Comparison of ENCODE assay signal across 10 mouse cellular contexts in the genomic region with DNA sequence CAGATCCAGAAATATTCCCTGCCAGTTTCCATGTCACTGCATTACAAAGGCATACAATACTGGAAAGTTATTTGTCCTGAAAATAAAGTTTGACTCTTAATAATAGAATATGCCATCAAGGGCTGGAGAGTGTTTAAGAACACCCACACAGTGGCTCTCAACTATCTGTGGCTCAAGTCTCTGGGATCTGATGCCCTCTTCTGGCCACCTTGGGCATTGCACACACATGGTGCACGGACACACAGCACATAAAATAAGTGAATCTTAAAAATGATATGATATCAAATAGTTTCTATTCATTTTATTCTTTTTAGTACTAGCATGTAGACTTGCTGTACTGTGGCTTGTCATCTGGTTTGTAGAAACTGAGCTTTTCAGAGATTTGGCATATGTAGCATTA.
DNase-seq lines count a peak whose midpoint lies in the region; ATAC-seq lines count a peak whose summit lies in the region.
"Had no signal": no experiment of that assay in that cellular context is flagged by ENCODE, and none has a peak within 500 bp of the region (broad histone marks: within the 10 kb centered on the region; RNA-seq: fewer than 3 reads in every experiment).

No protein-coding gene starts in this region.

- H3K27ac ChIP-seq in heart, embryonic 11.5 days (ENCODE audit: low read depth, low read length), result no peak overlapping the region
- H3K27ac ChIP-seq: embryonic facial prominence, embryonic 13.5 days; limb, embryonic 13.5 days had no signal

- H3K9me3 ChIP-seq in heart, embryonic 11.5 days (replicated peaks; ENCODE audit: control insufficient read depth, low read length), result no peaks in the 10 kb centered on the region
- H3K9me3 ChIP-seq: embryonic facial prominence, embryonic 13.5 days; limb, embryonic 13.5 days had no signal

- H3K27me3 ChIP-seq in splenic B cell, adult 2 months (ENCODE audit: control insufficient read depth, insufficient read depth, low read length, poor library complexity, severe bottlenecking), result no peaks in the 10 kb centered on the region
- H3K27me3 ChIP-seq in heart, embryonic 11.5 days (ENCODE audit: control insufficient read depth, insufficient read depth, low read length), result no peaks in the 10 kb centered on the region
- H3K27me3 ChIP-seq: embryonic facial prominence, embryonic 13.5 days; limb, embryonic 13.5 days had no signal

- H3K4me1 ChIP-seq in heart, embryonic 11.5 days (ENCODE audit: control insufficient read depth, insufficient read depth, low read length), result 0 out of 2 replicates have a peak, but pooled peaks cover 2% of the 10 kb centered on the region
- H3K4me1 ChIP-seq: embryonic facial prominence, embryonic 13.5 days; limb, embryonic 13.5 days had no signal

- H3K9ac ChIP-seq in heart, embryonic 11.5 days (ENCODE audit: low read depth, low read length), result no peak overlapping the region
- H3K9ac ChIP-seq: embryonic facial prominence, embryonic 13.5 days; limb, embryonic 13.5 days had no signal

- H3K4me2 ChIP-seq in heart, embryonic 11.5 days, result no peak overlapping the region
- H3K4me2 ChIP-seq: embryonic facial prominence, embryonic 13.5 days; limb, embryonic 13.5 days had no signal

- WGBS in heart, embryonic 11.5 days (ENCODE audit: insufficient replicate concordance), result 78% methylated on average over 1 of the region's 1 CpGs

- H3K36me3 ChIP-seq in splenic B cell, adult 2 months (ENCODE audit: control insufficient read depth, insufficient read depth, low read length, poor library complexity, severe bottlenecking), result no peaks in the 10 kb centered on the region
- H3K36me3 ChIP-seq in heart, embryonic 11.5 days (ENCODE audit: control insufficient read depth, insufficient read depth, low read length), result no peaks in the 10 kb centered on the region; the same call in 1 of the 2 replicates
- H3K36me3 ChIP-seq: embryonic facial prominence, embryonic 13.5 days; limb, embryonic 13.5 days had no signal

- DNase-seq in heart, postnatal 4 days, result peak; percentile 65
- DNase-seq in heart, adult 9 months (ENCODE audit: low spot score in 2 of 2), result no peak
- DNase-seq in A20 (ENCODE audit: low read depth, low spot score) (peak; percentile 7), NIH3T3 (ENCODE audit: low read depth) (peak; percentile 58)
- DNase-seq in kidney, adult 8-10 months, result peak; percentile 14 to 45
- DNase-seq in splenic B cell, adult 2 months (ENCODE audit: low read depth, low spot score), result peak; percentile 16
- no peak for DNase-seq in urinary bladder, postnatal 25 days (ENCODE audit: low spot score)

- ATAC-seq in heart, embryonic 11.5 days (replicated peaks; ENCODE audit: insufficient number of reproducible peaks, low FRiP score, low TSS enrichment), result no peak

- H3K4me3 ChIP-seq in heart, embryonic 11.5 days (ENCODE audit: low read depth, low read length), result no peak overlapping the region
- H3K4me3 ChIP-seq: embryonic facial prominence, embryonic 13.5 days; limb, embryonic 13.5 days had no signal

Comparison
In these comparisons a context has a peak if more than half of its experiments do, and no peak if none do; other contexts are left out.
1. DNase-seq: peak in heart, postnatal 4 days (single experiment), A20 (single experiment), NIH3T3 (single experiment), kidney, adult 8-10 months (2 of 2) and splenic B cell, adult 2 months (single experiment); none in heart, adult 9 months (0 of 2) and urinary bladder, postnatal 25 days (single experiment).